Mouse (Mus musculus) kidney, adult 10 weeks (tissue): Measurements from ENCODE around the gene Gm10378. TPM values are rescaled to one million over a fixed set of nuclear protein-coding genes. Genes with fewer than 3 reads are reported as not detected.

Source experiments
- polyA plus RNA-seq: library from polyadenylated mRNA; stranded (reverse); fragments of 350-450 nt; fragmentation: Illumina TruSeq; extraction: RNeasy Lipid Tissue Mini Kit (QIAGEN cat#74804); gene quantifications from one replicate; pipeline ENCODE4 v1.2.3, GENCODE M21; 2014; ENCODE audit warnings: low read depth, low replicate concordance

Gene Gm10378
- polyA plus RNA-seq: not detected

DNA sequence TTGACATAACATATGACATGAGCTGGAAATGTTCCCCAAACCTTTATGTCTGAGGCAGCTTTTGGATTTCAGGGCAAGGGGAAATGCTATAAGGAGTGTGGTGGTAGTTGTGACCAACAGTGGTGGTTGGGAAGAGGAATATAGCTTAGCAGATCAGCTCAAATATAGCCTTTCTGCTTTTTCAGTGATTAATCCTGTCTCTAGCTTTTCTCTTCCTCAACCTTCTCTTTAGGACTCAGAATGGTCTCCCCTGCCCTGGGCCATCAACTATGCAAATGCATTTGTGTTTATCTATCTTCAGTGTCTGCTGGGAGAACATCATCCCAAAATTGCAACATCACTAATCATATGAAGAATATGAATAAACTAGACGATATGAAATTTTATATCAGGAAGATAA is at the start of gene Gm10378:
Gene Gm10378, plus strand, starts transcription at position 301 of the 400 bp plus-strand sequence.

DNA sequence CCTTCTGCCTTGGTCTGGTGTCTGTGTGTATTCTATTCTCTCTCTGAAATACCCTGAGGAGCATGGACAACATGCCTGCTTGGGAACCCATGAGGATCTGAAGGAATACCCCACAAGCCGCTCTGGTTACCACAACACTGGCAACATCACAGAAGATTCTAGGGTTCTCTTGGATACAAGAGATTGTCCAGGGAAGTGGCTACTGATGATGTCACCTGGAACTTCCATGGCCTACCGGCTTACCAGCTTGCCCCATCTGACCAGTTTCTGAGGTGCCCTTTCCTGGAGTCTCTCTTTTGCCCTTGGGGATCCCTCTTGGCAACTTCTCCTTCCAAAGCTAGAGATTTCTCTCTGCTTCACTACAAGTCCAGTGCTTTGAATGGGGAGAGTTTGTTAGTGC is 13.9 kb upstream of the Gm10378 start, which contains the start of gene Gm3633:
Gene Gm3633, minus strand, starts transcription at position 101 of the 400 bp plus-strand sequence.

Other genes starting within 250 kb of the Gm10378 start
- not detected for gene Gm8005, start 216.3 kb upstream of the Gm10378 start, polyA plus RNA-seq
- gene Gm8011, start 192.1 kb upstream of the Gm10378 start, polyA plus RNA-seq: not detected
- gene Gm8020, start 153.6 kb upstream of the Gm10378 start, polyA plus RNA-seq: not detected
- gene Gm8024, start 131.7 kb upstream of the Gm10378 start, polyA plus RNA-seq: not detected
- gene Gm17124, start 56.1 kb upstream of the Gm10378 start, polyA plus RNA-seq: not detected
- not detected for gene Gm3633, start 14.0 kb upstream of the Gm10378 start, polyA plus RNA-seq
- not detected for gene Gm3015, start 112.9 kb downstream of the Gm10378 start, polyA plus RNA-seq
- not detected for gene Gm10377, start 142.0 kb downstream of the Gm10378 start, polyA plus RNA-seq
- gene Gm21977, start 197.5 kb downstream of the Gm10378 start, polyA plus RNA-seq: not detected